In the genomic region with DNA sequence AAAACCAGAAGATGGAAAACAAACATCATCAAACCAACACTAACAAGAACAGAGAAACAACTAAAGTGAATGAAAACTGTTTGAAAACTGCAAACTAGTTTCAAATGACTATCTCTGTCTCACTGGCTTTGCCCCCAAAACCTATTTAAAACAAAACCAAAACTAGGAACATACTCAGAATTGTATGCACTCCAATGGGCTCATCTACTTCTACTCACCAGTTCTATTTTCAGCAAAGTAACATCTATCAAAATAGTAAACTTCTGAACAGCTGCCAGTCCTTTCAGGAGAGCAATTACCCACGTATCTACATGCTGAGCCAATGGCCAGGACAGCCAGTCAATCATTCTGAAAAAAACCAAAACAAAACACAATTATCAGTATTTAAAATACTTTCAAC, we compare ENCODE assay signal across 25 mouse cellular contexts. TPM values are rescaled to one million over a fixed set of nuclear protein-coding genes. Genes with fewer than 3 reads are reported as not detected.
A peak's percentile ranks its signal among the peaks of the same experiment; 100 is the strongest.
DNase-seq lines count a peak whose midpoint lies in the region; ATAC-seq lines count a peak whose summit lies in the region.
"Had no signal": no experiment of that assay in that cellular context is flagged by ENCODE, and none has a peak within 500 bp of the region (broad histone marks: within the 10 kb centered on the region; RNA-seq: fewer than 3 reads in every experiment).

No protein-coding gene starts in this region.

- H3K36me3 ChIP-seq in heart, embryonic 10.5 days: peaks cover 78% of the 10 kb centered on the region
- H3K36me3 ChIP-seq in hindbrain, embryonic 16.5 days (ENCODE audit: control insufficient read depth, insufficient read depth, low read length): peaks cover 13% of the 10 kb centered on the region

- peak; percentile 24 for DNase-seq in gastrocnemius, adult 18-20 months (ENCODE audit: low spot score)
- DNase-seq in gastrocnemius, postnatal 14 days: no peak
- DNase-seq in heart, adult 8-10 months (ENCODE audit: low spot score): peak; percentile 26
- no peak for DNase-seq in heart, embryonic 10.5 days (ENCODE audit: low spot score)
- DNase-seq in A20 (ENCODE audit: low read depth, low spot score): peak; percentile 56
- DNase-seq: adrenal gland, adult 2 months; adrenal gland, postnatal 14 days; B cell, adult 2 months; cerebellum, adult 11 months; cerebellum, adult 2 months; cerebellum, adult 9-11 months; cerebellum, postnatal 25 days; forebrain, postnatal 0 days; gastrocnemius, postnatal 25 days; kidney, adult 11 months; kidney, adult 8-10 months had no signal

- no peak overlapping the region for H3K4me2 ChIP-seq in hindbrain, embryonic 16.5 days (ENCODE audit: low read length)
- H3K4me2 ChIP-seq: embryonic facial prominence, embryonic 12.5 days; embryonic facial prominence, embryonic 15.5 days; heart, embryonic 12.5 days; heart, embryonic 15.5 days; hindbrain, embryonic 12.5 days; hindbrain, embryonic 15.5 days; intestine, embryonic 15.5 days had no signal

- intact Hi-C loops in gastrocnemius, postnatal 14 days (cut with DNase I; ENCODE audit: low total_unique reads): no loop called here

- no peak overlapping the region for H3K9ac ChIP-seq in hindbrain, embryonic 16.5 days (ENCODE audit: low read depth, low read length)
- H3K9ac ChIP-seq: embryonic facial prominence, embryonic 12.5 days; embryonic facial prominence, embryonic 15.5 days; forebrain, postnatal 0 days; heart, embryonic 12.5 days; heart, embryonic 15.5 days; hindbrain, embryonic 12.5 days; hindbrain, embryonic 15.5 days; intestine, embryonic 15.5 days had no signal

- H3K9me3 ChIP-seq in heart, embryonic 10.5 days: no peaks in the 10 kb centered on the region
- H3K9me3 ChIP-seq in hindbrain, embryonic 16.5 days (ENCODE audit: control insufficient read depth, low read length): no peaks in the 10 kb centered on the region
- H3K9me3 ChIP-seq: embryonic facial prominence, embryonic 12.5 days; embryonic facial prominence, embryonic 15.5 days; heart, embryonic 12.5 days; heart, embryonic 15.5 days; hindbrain, embryonic 12.5 days; hindbrain, embryonic 15.5 days; intestine, embryonic 15.5 days had no signal

- no peak for ATAC-seq in hindbrain, embryonic 16.5 days
- ATAC-seq: forebrain, embryonic 14.5 days; forebrain, postnatal 0 days; intestine, embryonic 15.5 days had no signal

- H3K4me3 ChIP-seq in heart, embryonic 10.5 days: no peak overlapping the region
- no peak overlapping the region for H3K4me3 ChIP-seq in hindbrain, embryonic 16.5 days (ENCODE audit: low read length)
- H3K4me3 ChIP-seq: embryonic facial prominence, embryonic 12.5 days; embryonic facial prominence, embryonic 15.5 days; heart, embryonic 12.5 days; heart, embryonic 15.5 days; hindbrain, embryonic 12.5 days; hindbrain, embryonic 15.5 days; intestine, embryonic 15.5 days had no signal

- no peak overlapping the region for H3K27ac ChIP-seq in heart, embryonic 10.5 days
- H3K27ac ChIP-seq in hindbrain, embryonic 16.5 days (ENCODE audit: low read depth, low read length): no peak overlapping the region
- H3K27ac ChIP-seq: embryonic facial prominence, embryonic 12.5 days; embryonic facial prominence, embryonic 15.5 days; heart, embryonic 15.5 days; hindbrain, embryonic 12.5 days; hindbrain, embryonic 15.5 days; intestine, embryonic 15.5 days had no signal

- 76% methylated on average over 1 of the region's 1 CpGs for WGBS in heart, embryonic 10.5 days
- WGBS in hindbrain, embryonic 16.5 days: 82% methylated on average over 1 of the region's 1 CpGs

- no peaks in the 10 kb centered on the region for H3K27me3 ChIP-seq in heart, embryonic 10.5 days (ENCODE audit: insufficient read depth, poor library complexity, severe bottlenecking)
- H3K27me3 ChIP-seq in hindbrain, embryonic 16.5 days (replicated peaks; ENCODE audit: control insufficient read depth, insufficient read depth, low read length): no peaks in the 10 kb centered on the region
- H3K27me3 ChIP-seq: embryonic facial prominence, embryonic 12.5 days; embryonic facial prominence, embryonic 15.5 days; heart, embryonic 12.5 days; heart, embryonic 15.5 days; hindbrain, embryonic 12.5 days; hindbrain, embryonic 15.5 days; intestine, embryonic 15.5 days had no signal

- H3K4me1 ChIP-seq in heart, embryonic 10.5 days: no peaks in the 10 kb centered on the region
- no peaks in the 10 kb centered on the region for H3K4me1 ChIP-seq in hindbrain, embryonic 16.5 days (ENCODE audit: control insufficient read depth, insufficient read depth, low read depth, low read length)
- H3K4me1 ChIP-seq: embryonic facial prominence, embryonic 12.5 days; embryonic facial prominence, embryonic 15.5 days; heart, embryonic 12.5 days; heart, embryonic 15.5 days; hindbrain, embryonic 12.5 days; intestine, embryonic 15.5 days had no signal

RNA-seq across cellular contexts. Expression of a gene that starts 9.6 kb away (rescaled TPM):
- 10 to 100 TPM; 21.3 to 22.8 TPM for total RNA-seq in gastrocnemius, adult 18-20 months (2021)
- total RNA-seq in gastrocnemius, postnatal 14 days (2021): 10 to 100 TPM; 16.4 to 16.8 TPM
- total RNA-seq in heart, adult 8-10 months (2022): 10 to 100 TPM; 16.6 to 18.5 (median 18.0) TPM
- polyA plus RNA-seq in heart, embryonic 10.5 days (2016; fragmentation: Nextera tagmentation; extraction: Ambion mirVana): 19.5 and 21.7 TPM in 2 replicates
- polyA plus RNA-seq in hindbrain, embryonic 16.5 days (2015; fragmentation: Nextera tagmentation; extraction: Ambion mirVana): 15.0 and 17.1 TPM in 2 replicates

Comparison
In these comparisons a context has a peak if more than half of its experiments do, and no peak if none do; other contexts are left out.
1. DNase-seq: peak in gastrocnemius, adult 18-20 months (single experiment), heart, adult 8-10 months (single experiment) and A20 (single experiment); none in gastrocnemius, postnatal 14 days (single experiment) and heart, embryonic 10.5 days (single experiment).